Mouse (Mus musculus) cerebellum, adult 9-10 months (tissue): ENCODE measurements at regions not wholly inside any gene's neighbourhood (a gene's known extent, or its start where the extent isn't known, plus 50 kb on each side); places are given as distances from the start of the nearest gene placed in this dataset.

ENCODE experiments used
- DNase-seq: peaks from one replicate; pipeline ENCODE4 v3.0.0; 2022

DNA sequence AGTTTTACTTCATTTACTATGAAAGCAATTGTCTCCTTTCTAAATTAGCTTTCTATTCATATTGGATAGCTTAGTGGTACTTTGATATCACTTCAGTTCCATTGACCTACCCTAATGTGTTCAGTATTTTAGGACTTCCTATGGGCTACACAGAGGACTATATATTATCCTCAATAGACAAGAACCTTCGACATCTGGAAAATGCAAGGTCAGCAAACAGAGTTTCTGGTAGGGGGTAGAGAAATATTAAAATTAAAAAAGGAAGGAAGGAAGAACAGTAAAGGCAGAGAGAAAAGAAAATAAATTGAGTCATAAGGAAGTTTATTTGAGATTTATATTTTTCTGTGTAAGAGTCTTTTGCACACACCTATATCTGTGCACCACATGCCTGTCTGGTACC, 107.4 kb upstream of the Insig1 start:
- no peak for DNase-seq

DNA sequence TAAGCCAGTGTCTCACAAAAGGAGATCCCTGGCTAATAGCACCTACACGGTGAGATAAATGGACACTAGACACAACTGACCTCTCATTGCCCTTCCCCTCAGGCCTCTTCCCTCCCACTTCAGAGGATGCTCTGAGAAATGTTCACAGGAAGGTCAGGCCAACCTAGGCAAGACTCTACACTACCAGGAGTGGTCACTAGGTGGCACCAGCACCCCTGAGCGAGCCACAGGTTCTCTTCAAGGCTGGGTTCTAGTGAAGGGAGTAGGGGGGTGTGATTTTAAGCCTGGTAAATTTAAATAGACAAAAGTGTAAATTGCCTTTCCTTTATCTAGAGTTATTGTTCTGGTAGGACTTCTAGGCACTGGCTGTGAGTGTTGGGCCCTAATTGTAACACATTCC, 76.0 kb upstream of the Insig1 start:
- peak; percentile 82 for DNase-seq

DNA sequence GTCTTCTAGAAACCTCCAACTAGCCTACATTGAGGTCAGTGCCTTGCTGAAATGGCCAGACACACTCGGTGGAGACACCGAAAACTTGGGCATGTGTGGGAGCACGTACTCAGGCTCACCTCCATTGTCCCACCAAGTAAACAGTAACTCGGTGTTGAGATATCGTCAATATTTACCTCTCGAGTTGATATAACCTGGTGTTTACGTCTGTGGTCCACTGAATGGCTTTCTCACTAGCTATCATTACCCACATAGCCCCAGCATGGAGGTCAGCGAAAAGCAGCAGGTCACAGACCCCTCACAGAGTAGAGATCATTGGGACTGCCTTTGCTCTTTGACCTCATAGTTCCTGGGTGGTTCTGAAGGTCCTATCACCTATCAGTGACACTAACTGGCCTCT, 73.4 kb upstream of the Insig1 start:
- DNase-seq, result no peak

DNA sequence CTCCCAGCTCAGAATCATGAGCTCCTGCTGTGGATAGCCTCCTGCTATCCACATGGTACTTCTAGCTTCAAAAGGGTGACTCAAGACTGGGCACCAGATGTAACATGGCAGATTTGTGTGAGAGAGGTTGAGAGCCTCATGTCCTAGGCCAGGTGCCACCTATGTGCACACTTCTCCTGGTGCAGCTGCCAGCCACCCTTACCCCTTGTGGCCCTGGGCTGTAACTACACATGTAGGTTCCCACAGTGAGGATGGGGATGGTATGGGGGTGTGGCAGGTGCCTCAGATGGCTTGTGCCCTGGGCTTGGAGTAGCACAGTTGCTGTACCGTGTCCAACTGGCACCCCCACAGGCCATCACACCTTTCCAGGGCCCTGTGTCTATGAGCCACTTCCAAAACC, 68.2 kb upstream of the Insig1 start:
- DNase-seq, result no peak

DNA sequence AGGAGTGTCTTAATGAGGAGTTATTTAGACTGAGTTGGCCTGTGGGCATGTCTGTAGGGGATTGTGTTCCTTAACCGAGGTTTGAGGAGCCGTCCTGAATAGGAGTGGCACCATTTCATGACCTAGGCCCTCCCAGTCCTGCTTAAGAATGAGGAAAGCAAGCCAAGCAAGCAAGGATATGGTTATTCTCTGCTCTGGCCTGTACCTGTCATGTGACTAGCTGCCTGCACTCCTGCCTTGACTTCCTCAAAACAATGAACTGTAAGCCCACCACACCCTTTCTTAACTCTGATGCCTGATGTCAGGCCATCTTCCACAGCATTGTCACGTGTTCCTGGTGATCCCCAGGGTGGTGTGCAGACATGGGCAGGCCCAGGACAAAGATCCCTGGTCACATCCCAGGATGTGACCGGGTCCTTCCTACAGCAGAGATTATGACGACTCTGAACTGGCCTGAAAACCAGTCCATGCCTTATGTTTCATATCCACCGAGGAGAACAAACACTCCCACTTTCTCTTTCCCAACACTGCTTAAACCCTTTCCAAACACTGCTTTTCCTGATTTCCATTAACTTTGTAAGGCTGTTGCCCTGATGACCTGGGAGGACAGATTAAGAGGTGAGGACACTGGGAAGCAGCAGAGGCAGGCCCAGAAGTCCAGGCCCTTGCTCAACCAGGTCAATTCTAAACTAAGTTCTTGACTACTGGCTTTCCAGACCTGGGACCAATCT, 67.2 kb upstream of the Insig1 start:
- no peak for DNase-seq

DNA sequence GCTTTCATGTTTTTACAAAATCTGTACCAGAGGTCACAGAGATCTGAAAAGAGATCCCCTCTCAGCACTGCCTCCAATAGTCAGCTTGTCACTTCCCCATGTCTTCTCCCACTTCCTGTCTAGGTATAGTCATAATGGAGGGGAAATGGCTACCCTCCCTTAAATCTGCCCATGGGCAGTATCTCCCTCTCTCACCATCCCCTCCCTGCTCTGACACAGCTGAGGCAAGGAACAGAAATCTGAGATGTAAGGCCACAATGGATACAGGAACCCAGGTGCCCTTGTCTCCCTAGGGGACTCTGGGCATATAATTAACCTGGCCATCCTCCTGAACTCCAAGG, 66.7 kb upstream of the Insig1 start:
- DNase-seq, result no peak

DNA sequence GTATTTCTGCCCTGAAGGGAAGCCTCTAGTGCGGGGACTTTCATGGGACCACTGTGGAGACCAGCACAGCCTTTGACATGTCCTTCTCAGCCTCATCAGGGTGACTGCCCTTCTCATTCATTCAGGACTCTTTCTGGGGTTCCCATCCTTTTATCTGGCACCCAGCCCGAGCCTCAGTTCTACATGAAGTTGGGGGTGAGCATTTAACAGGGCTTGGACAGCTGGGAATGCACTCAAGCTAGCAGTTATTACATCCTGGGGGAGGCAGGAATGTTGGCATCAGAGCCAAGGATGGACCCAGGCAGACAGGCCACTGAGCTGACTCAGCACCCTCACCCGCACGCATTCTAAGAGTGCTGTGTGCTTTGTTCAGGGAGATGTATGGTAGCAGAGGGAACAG, 61.8 kb upstream of the Insig1 start:
- no peak for DNase-seq

DNA sequence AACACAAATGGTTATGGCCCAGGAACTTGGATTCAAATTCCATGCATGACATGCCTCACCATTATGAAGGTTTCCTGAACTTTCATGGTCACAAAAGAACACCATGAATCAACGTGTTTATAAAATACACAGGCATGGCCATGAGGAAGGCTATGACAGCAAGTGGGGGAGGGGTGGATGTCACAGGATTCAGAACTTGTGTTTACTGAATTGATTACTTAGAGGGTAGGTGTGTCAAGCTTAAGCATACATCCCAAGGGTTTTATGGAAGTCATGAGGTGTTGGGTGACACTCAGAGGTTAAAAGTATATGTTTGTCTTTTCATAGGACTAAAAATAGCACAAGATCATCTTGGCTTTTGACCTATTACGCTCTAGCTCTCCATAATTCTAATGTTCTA, 61.3 kb upstream of the Insig1 start:
- DNase-seq, result no peak

DNA sequence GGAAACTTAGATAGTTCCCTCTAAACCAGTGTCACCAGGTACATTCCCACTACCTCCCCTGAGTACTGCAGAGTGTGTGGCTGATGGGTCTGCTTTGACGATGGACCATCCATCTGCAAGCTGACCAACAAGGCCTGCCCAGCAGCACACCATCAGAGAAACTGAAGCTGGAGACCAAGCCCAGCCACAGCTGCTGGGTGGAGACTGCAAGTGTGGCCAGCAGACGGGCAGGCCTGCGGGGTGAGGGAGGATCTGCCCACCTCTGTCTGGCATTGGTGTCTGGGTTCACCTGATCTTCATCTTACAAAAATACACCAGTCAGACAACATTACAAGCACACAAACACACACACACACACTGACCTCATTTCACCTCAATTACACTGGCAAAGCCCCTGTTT, 60.6 kb upstream of the Insig1 start:
- no peak for DNase-seq

DNA sequence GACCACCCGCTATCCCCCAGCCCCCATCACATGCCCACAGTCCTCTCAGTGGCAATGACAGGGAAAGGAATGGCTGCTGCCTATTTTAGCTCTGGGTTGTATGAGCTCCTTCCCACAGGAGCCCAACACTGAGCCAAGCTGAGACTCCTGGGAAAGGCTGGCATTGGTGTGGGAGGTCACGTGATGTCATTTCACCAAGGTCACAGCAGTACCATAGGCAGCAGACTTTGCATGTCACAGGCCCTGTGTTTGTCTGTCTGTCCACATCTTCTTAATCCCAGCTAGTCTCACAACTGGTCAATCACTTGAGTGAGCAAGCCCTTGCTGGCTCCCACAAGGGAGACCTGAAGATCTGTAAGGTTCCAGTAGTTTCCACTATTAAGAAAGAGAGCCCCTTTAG, 58.7 kb upstream of the Insig1 start:
- DNase-seq, result no peak

DNA sequence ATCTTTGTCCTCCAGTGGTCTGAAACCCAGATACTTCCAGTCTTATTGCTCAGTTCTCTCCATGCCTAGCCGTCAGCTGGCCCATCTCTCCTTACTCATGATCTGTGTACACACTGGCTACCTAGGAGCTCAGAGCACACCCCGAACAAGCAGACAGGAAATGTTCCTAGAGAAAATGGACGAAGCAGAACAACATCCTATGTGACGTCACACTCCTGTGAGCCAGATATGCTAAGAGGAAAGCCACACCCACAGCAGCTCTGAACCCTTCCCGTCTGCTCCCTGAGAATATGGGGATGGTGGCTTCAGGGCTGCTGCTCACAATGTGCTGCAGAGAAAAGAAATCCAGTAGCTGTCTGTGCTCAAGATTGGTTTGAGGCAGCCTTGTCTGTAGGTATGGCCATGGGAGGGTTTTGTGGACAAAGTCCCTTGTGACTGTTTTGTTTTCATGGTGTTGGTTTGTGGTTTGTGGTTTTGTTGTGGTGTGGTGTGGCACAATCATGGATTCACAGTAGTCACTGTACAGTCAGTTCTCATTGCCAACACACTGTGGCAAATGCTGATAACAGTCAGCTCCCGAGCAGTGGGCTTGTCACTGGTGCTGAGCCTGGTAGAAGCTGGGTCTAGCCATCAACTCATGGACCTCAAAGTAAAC, 57.4 kb upstream of the Insig1 start:
- DNase-seq, result no peak

DNA sequence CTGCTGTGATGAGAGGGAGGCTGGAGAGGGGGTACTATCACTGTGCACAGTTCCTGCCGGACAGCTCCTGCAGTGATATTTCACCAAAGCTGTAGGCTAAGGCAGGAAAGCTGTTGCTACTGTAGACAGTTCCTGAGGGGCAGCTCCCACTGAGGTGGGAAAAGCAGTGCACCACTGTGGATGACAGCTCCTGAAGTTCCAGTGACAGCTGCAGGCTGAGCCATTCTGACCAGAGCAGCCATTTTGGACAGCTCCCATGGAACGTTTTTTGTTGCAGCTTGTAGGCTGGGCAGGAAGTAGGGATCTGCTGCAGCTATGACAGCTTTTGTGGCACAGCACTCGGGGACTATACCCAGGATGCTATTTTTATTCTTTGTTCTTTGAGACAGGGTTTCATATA, 51.3 kb upstream of the Insig1 start:
- DNase-seq, result no peak
